Mouse (Mus musculus): ENCODE measurements around the gene Gm2075. TPM values are rescaled to one million over a fixed set of nuclear protein-coding genes. Genes with fewer than 3 reads are reported as not detected.

Gm2075 gene
- not detected in 2 replicates for polyA plus RNA-seq (2015; fragmentation: Nextera tagmentation; extraction: Ambion mirVana)

GRCm38 (mm10) chr12:88011548-88011947 lies at the start of gene Gm2075:
Gene Gm2075, plus strand, starts transcription at chr12:88011848.

GRCm38 (mm10) chr12:88018671-88019070 lies 7.0 kb downstream of the Gm2075 start, which contains the start of gene Gm6803:
Gene Gm6803, minus strand, starts transcription at chr12:88018771.

GRCm38 (mm10) chr12:88026704-88027103 lies 15.1 kb downstream of the Gm2075 start, which contains the start of gene Gm2056:
Gene Gm2056, plus strand, starts transcription at chr12:88027004.

Other genes with a start within 250 kb of the Gm2075 start
- gene Gm21319, start 236.1 kb upstream of the Gm2075 start, polyA plus RNA-seq (2015; fragmentation: Nextera tagmentation; extraction: Ambion mirVana) = not detected in 2 replicates
- not detected in 2 replicates for gene Gm21936, start 216.3 kb upstream of the Gm2075 start, polyA plus RNA-seq (2015; fragmentation: Nextera tagmentation; extraction: Ambion mirVana)
- not detected in 2 replicates for gene BB287469, start 195.3 kb upstream of the Gm2075 start, polyA plus RNA-seq (2015; fragmentation: Nextera tagmentation; extraction: Ambion mirVana)
- not detected in 2 replicates for gene Gm2001, start 169.5 kb upstream of the Gm2075 start, polyA plus RNA-seq (2015; fragmentation: Nextera tagmentation; extraction: Ambion mirVana)
- gene Gm2016, start 137.8 kb upstream of the Gm2075 start, polyA plus RNA-seq (2015; fragmentation: Nextera tagmentation; extraction: Ambion mirVana) = not detected in 2 replicates
- not detected in 2 replicates for gene Gm2022, start 116.5 kb upstream of the Gm2075 start, polyA plus RNA-seq (2015; fragmentation: Nextera tagmentation; extraction: Ambion mirVana)
- not detected in 2 replicates for gene Gm2035, start 92.0 kb upstream of the Gm2075 start, polyA plus RNA-seq (2015; fragmentation: Nextera tagmentation; extraction: Ambion mirVana)
- gene Gm2042, start 57.8 kb upstream of the Gm2075 start, polyA plus RNA-seq (2015; fragmentation: Nextera tagmentation; extraction: Ambion mirVana) = not detected in 2 replicates
- gene Gm6803, start 6.9 kb downstream of the Gm2075 start, polyA plus RNA-seq (2015; fragmentation: Nextera tagmentation; extraction: Ambion mirVana) = not detected in 2 replicates
- not detected in 2 replicates for gene Gm2056, start 15.2 kb downstream of the Gm2075 start, polyA plus RNA-seq (2015; fragmentation: Nextera tagmentation; extraction: Ambion mirVana)
- not detected in 2 replicates for gene Gm16368, start 71.8 kb downstream of the Gm2075 start, polyA plus RNA-seq (2015; fragmentation: Nextera tagmentation; extraction: Ambion mirVana)
- not detected in 2 replicates for gene Gm10436, start 170.3 kb downstream of the Gm2075 start, polyA plus RNA-seq (2015; fragmentation: Nextera tagmentation; extraction: Ambion mirVana)
- gene Gm8332, start 238.3 kb downstream of the Gm2075 start, polyA plus RNA-seq (2015; fragmentation: Nextera tagmentation; extraction: Ambion mirVana) = not detected in 2 replicates

Measured in skeletal muscle tissue, postnatal 0 days (tissue).